Mouse (Mus musculus) stomach, postnatal 0 days (tissue): ENCODE data around the gene Ifi209. TPM values are rescaled to one million over a fixed set of nuclear protein-coding genes. Genes with fewer than 3 reads are reported as not detected.

Source experiments
- ATAC-seq: fragments of 200-750 bp; cut with Nextera tagmentation; 2 replicates; pipeline ENCODE4 v1.8.0; 2017; ENCODE audit not compliant: low FRiP score, low TSS enrichment
- DNase-seq: peaks from one replicate; pipeline ENCODE4 v3.0.0-alpha.2; 2016; ENCODE audit warnings: low spot score
- H3K27ac ChIP-seq: fragments of 300-500 bp; sonication (generic); replicated peaks from 2 replicates; pipeline ENCODE4 v1.5.1; 2014; ENCODE audit warnings: mild to moderate bottlenecking, control low read depth
- H3K27me3 ChIP-seq: fragments of 300-500 bp; sonication (generic); 2 replicates; pipeline ENCODE4 v1.6.1; 2014; ENCODE audit warnings: low read length; ENCODE audit not compliant: control insufficient read depth, insufficient read depth
- H3K36me3 ChIP-seq: fragments of 300-500 bp; sonication (generic); 2 replicates; pipeline ENCODE4 v1.6.1; 2014; ENCODE audit warnings: low read length, mixed read lengths; ENCODE audit not compliant: control insufficient read depth, insufficient read depth
- H3K4me1 ChIP-seq: fragments of 300-500 bp; sonication (generic); replicated peaks from 2 replicates; pipeline ENCODE4 v1.6.1; 2014; ENCODE audit warnings: antibody characterized with exemption; ENCODE audit not compliant: control insufficient read depth, insufficient read depth
- H3K4me2 ChIP-seq: fragments of 300-500 bp; sonication (generic); replicated peaks from 2 replicates; pipeline ENCODE4 v1.6.1; 2014; ENCODE audit warnings: low read depth, mild to moderate bottlenecking, control low read depth, moderate library complexity
- H3K4me3 ChIP-seq: fragments of 300-500 bp; sonication (generic); 2 replicates; pipeline ENCODE4 v1.5.1; 2014; ENCODE audit warnings: low read depth, low read length, control low read depth
- H3K9ac ChIP-seq: fragments of 300-500 bp; sonication (generic); 2 replicates; pipeline ENCODE4 v1.6.1; 2014; ENCODE audit warnings: mild to moderate bottlenecking, low read length, control low read depth, mixed read lengths
- H3K9me3 ChIP-seq: fragments of 300-500 bp; sonication (generic); 2 replicates; pipeline ENCODE4 v1.6.1; 2016; ENCODE audit warnings: low read length; ENCODE audit not compliant: control insufficient read depth
- CTCF ChIP-seq: IDR thresholded peaks from 2 replicates; pipeline ENCODE4 v1.5.1; 2016; ENCODE audit warnings: antibody characterized with exemption, low read depth, mild to moderate bottlenecking, moderate library complexity
- EP300 ChIP-seq: optimal IDR thresholded peaks from 2 replicates; pipeline ENCODE3; 2016; ENCODE audit warnings: antibody characterized with exemption
- WGBS: fragments of 180-500 bp; shearing (Covaris S2); extraction: QIAGEN DNeasy Blood & Tissue Kit; methylation state at CpG from one replicate; pipeline ENCODE4 v1.1.7; 2014; 5-methylcytosine and 5-hydroxymethylcytosine counted together
- microRNA-seq: library from miRNA; unstranded; fragments of <30 nt; microRNA quantifications from one replicate; pipeline ENCODE4, GENCODE M21; 2016
- polyA plus RNA-seq: library from polyadenylated mRNA; unstranded; fragments of >200 nt; fragmentation: Nextera tagmentation; extraction: Ambion mirVana; gene quantifications from 2 replicates; pipeline ENCODE4 v1.2.1, GENCODE M21; 2015

Gene Ifi209
- polyA plus RNA-seq, 1 experiment from 2014 or later, result 0.32 TPM

- Histone ChIP-seq H3K9me3 (no peaks in the 10 kb centered on the region), H3K4me2 (no peak overlapping the region), H3K27me3 (no peaks in the 10 kb centered on the region), H3K27ac (no peak overlapping the region), H3K4me1 (no peaks in the 10 kb centered on the region), H3K9ac (no peak overlapping the region), H3K36me3 (no peaks in the 10 kb centered on the region), H3K4me3 (no peak overlapping the region)
- DNase-seq, result no peak
- TF ChIP-seq EP300 (no peak), CTCF (no peak)
- no peak for ATAC-seq
- 91% methylated on average over 1 of the region's 1 CpGs for WGBS
Measured at GRCm38 (mm10) chr1:173694270-173694669, 63.6 kb downstream of the Ifi209 start.

Small RNA genes within 50 kb of the gene (microRNA-seq; reads per million reads assigned to microRNA genes)
- not detected for gene Gm44339

Other genes starting within 250 kb of the Ifi209 start
- gene Ifi206, start 139.9 kb upstream of the Ifi209 start, polyA plus RNA-seq, result 0.13 and 0.15 TPM in 2 replicates
- not detected in 2 replicates for gene Ifi214, start 95.0 kb upstream of the Ifi209 start, polyA plus RNA-seq
- gene Ifi213, start 31.6 kb upstream of the Ifi209 start, polyA plus RNA-seq, result 0.34 TPM in 2 replicates
- gene Ifi208, start 42.8 kb downstream of the Ifi209 start, polyA plus RNA-seq, result not detected in 2 replicates
- gene Ifi207, start 110.8 kb downstream of the Ifi209 start, polyA plus RNA-seq, result 0.59 and 0.85 TPM in 2 replicates
- 2.3 and 2.7 TPM in 2 replicates for gene Ifi204, start 136.0 kb downstream of the Ifi209 start, polyA plus RNA-seq